Mouse (Mus musculus) bone marrow, adult 2 months (tissue): ENCODE results near the gene Hoxa3. TPM values are rescaled to one million over a fixed set of nuclear protein-coding genes. Genes with fewer than 3 reads are reported as not detected.
A peak's percentile ranks its signal among the peaks of the same experiment; 100 is the strongest.

Experiments
- H3K27ac ChIP-seq: fragments of 200-500 bp; 2 replicates; pipeline ENCODE4 v1.5.1; 2012; ENCODE audit warnings: low read depth, mild to moderate bottlenecking, control low read depth, inconsistent platforms, low read length; ENCODE audit not compliant: control insufficient read depth, poor library complexity, insufficient read depth
- H3K4me1 ChIP-seq: fragments of 200-500 bp; 2 replicates; pipeline ENCODE4 v1.6.1; 2011; ENCODE audit warnings: low read length; ENCODE audit not compliant: control insufficient read depth, insufficient read depth
- H3K4me3 ChIP-seq: fragments of 200-500 bp; replicated peaks from 2 replicates; pipeline ENCODE3; 2011; ENCODE audit warnings: mild to moderate bottlenecking, low read depth, low read length, control low read depth; ENCODE audit not compliant: control insufficient read depth
- CTCF ChIP-seq: fragments of 200-500 bp; IDR thresholded peaks from 2 replicates; pipeline ENCODE4 v1.5.1; 2011; ENCODE audit warnings: low read length, control low read depth; ENCODE audit not compliant: control insufficient read depth, insufficient read depth
- POLR2A ChIP-seq: fragments of 200-500 bp; IDR thresholded peaks from 2 replicates; pipeline ENCODE4 v1.6.1; 2011; ENCODE audit warnings: low read depth, mild to moderate bottlenecking, control low read depth, low read length, borderline replicate concordance; ENCODE audit not compliant: control insufficient read depth
- WGBS: fragments of 180-500 bp; shearing (Covaris S2); methylation state at CpG from one replicate; pipeline ENCODE4 v1.1.7; 2018; 5-methylcytosine and 5-hydroxymethylcytosine counted together
- polyA plus RNA-seq: library from polyadenylated mRNA; stranded (reverse); fragments of >200 nt; gene quantifications from 2 replicates; pipeline ENCODE4 v1.2.4, GENCODE M21; 2011; ENCODE audit warnings: low replicate concordance; ENCODE audit not compliant: missing spikeins, insufficient read depth, insufficient read length

The Hoxa3 gene
- polyA plus RNA-seq, 1 experiment = 2.4 TPM

DNA sequence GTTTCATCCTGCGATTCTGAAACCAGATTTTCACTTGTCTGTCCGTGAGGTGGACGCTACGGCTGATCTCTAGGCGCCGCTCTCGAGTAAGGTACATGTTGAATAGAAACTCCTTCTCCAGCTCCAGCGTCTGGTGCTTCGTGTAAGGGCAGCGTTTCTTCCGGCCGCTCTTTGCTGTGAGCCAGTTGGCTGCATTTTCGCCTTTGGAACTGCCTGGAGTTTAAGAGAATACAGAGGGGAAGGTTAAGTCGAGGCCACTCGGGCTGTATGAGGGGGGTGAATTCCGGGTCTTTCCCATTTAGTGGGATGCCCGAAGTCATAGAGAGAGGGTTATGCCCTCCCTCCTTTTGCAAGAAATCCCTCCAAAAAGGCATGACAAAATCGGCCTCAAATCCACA, 19.4 kb upstream of the Hoxa3 start:
- WGBS = under 1% methylated on average over 18 of the region's 18 CpGs
- no peak overlapping the region for H3K4me3 ChIP-seq
- H3K27ac ChIP-seq = no peak overlapping the region
- no peaks in the 10 kb centered on the region for H3K4me1 ChIP-seq
- TF ChIP-seq POLR2A = no peak
- no peak for TF ChIP-seq CTCF

DNA sequence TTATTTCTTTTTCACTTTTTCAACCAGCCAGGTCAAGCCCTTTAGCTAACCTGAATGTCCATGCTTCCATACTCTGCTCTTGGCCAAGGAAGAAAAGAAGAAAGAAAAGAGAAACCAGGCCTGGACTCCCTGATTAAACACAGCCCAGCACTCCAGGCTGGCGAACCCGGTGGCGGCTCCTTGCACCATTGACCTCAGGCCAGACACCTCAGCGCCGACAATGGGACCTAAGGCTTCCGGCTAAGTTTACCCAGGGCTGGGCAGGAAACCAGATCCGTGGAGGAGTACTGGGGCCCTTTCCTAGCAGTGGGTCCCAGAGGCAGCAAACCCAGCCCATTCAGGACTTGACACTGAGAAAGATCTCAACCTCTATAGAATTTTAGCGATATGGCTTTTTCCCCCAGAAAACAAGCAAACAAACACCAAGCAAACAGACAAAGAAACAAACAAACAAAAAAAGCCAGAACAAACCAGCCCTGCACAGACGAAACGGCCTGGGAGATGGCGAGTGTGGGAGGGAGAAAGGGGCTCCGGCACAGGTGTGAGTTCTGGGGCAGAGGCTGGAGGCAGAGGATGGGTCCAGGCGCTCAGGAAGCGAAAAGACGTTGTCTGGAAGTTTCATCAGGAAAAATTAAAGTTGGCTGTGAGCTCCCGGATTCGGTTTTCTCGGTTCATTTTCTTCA, 18.9 kb upstream of the Hoxa3 start:
- H3K4me1 ChIP-seq = no peaks in the 10 kb centered on the region
- WGBS = 1% methylated on average over 18 of the region's 18 CpGs
- TF ChIP-seq POLR2A = no peak
- no peak for TF ChIP-seq CTCF
- H3K27ac ChIP-seq = no peak overlapping the region
- H3K4me3 ChIP-seq = peak overlapping the region; percentile 6

GRCm38 (mm10) chr6:52230516-52231165, 17.5 kb upstream of the Hoxa3 start, which contains the start of gene Hoxa9:
Hoxa9 (minus strand) TSS chr6:52231089.
- H3K27ac ChIP-seq = peak within 1 kb of the TSS; percentile 32; the same call in 1 of the 2 replicates
- WGBS = 2% methylated on average over 32 of the region's 36 CpGs
- H3K4me3 ChIP-seq = no peak within 1 kb of the TSS
- TF ChIP-seq CTCF = no peak
- no peaks in the 10 kb centered on the region for H3K4me1 ChIP-seq

- WGBS = 1% methylated on average over 44 of the region's 44 CpGs
- H3K4me3 ChIP-seq = peak overlapping the region; percentile 44
- TF ChIP-seq POLR2A = no peak
- no peak for TF ChIP-seq CTCF
- H3K27ac ChIP-seq = peak overlapping the region; percentile 32; the same call in 1 of the 2 replicates
- H3K4me1 ChIP-seq = no peaks in the 10 kb centered on the region
Observed at GRCm38 (mm10) chr6:52229558-52230416, 16.7 kb upstream of the Hoxa3 start.

DNA sequence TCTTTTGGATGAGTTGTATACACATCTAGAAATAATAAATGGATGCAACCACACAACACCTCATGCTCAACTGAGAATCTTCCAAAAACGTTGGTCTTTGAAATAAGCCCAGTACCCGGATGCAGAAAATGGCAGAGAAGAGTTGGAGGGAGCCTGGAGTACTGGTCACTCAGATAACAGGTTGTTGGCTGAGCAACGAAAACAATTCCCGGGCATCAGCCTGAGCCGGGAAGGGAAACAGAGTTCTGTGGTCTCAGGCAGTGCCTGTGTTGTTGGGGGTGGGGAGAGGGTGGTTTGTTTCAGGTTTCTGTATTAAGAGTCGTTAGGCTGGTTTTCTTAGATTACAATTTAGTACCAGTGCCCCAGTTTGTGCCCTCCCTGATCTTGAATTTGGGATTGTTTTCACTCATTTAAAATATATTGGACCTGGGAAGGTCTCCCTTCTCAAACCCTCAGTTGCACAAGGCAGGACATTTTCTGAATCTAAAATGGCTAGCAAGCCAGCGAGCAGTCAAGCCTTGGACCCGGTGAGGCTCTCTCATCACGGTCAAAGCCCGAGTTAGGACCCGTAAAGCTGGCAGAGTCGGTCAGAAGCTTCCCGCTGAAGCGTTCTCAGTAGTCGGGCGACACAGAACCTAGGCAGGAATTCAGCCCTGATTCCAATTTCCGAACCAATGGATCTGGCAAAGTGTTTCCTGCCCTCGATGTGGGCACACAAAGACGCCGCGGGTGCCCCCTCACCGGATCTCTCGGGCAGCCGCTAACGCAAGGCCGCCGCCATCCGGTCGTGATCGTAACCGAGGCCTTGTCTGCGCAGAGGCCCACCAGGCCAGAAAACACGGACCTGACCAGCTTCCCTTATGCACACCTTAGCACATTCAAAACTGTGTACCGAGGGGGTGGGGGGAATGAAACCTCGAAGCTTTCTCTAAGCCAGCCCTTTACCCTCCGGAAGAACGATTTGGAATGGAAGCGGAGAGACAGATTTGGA, 15.6 kb upstream of the Hoxa3 start:
- Histone ChIP-seq H3K4me3 (peak overlapping the region; percentile 21), H3K4me1 (no peaks in the 10 kb centered on the region), H3K27ac (peak overlapping the region; percentile 50; the same call in 1 of the 2 replicates)
- TF ChIP-seq CTCF (no peak), POLR2A (0 out of 2 replicates have a peak, but pooled peaks have one; percentile 10)
- WGBS = 2% methylated on average over 38 of the region's 38 CpGs

- Histone ChIP-seq H3K4me1 (no peaks in the 10 kb centered on the region), H3K27ac (no peak overlapping the region), H3K4me3 (no peak overlapping the region)
- 26% methylated on average over 11 of the region's 11 CpGs for WGBS
- TF ChIP-seq POLR2A = no peak
- TF ChIP-seq CTCF = no peak
Observed at GRCm38 (mm10) chr6:52227470-52228222, 14.5 kb upstream of the Hoxa3 start.

GRCm38 (mm10) chr6:52226569-52227257, 13.6 kb upstream of the Hoxa3 start:
- Histone ChIP-seq H3K4me3 (no peak overlapping the region), H3K27ac (no peak overlapping the region), H3K4me1 (no peaks in the 10 kb centered on the region)
- TF ChIP-seq CTCF = no peak
- TF ChIP-seq POLR2A = no peak
- WGBS = 3% methylated on average over 26 of the region's 26 CpGs
